Mouse (Mus musculus): ENCODE results near the gene Dynlt1c. TPM values are rescaled to one million over a fixed set of nuclear protein-coding genes. Genes with fewer than 3 reads are reported as not detected.
"Not testable (repeated sequence)": the region's sequence is repeated elsewhere in the genome, so short reads cannot be mapped to it uniquely, and the experiment has no call there.

The Dynlt1c gene
- total RNA-seq, 2 experiments from 2014 or later = 3.7 to 5.8 TPM

DNA sequence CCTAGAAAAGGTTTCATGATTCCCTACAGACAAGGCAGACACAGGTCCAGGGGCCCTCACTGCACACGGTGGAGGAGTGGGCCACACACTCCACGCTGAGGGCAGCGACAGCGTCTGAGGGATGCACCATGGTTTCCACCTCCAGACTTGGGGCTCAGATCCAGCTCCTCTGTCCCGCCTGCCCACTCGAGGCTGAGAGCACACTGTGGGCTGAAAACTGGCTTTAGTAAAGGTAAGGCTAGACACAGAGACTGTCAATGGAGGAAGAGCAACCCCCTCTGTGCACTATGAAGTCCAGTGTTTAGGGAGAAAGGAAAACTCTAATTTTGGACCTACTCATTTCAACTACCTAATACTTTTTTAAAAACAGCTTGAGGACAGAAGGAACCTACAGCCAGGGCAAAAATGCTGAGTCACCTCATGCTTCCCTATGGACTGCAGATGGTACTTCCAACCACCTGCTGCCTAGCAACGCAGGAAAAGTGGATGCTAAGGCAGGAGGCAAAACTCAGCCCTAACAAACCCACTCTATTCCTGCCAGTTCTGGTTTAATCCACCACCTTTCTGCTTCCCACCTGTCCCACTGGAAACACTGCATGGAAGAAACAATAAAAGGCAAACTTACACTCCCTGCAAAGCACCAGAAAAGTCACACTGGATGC lies 49.6 kb downstream of the Dynlt1c start:
- intact Hi-C loops (cut with DNase I); DNase-seq: not testable (repeated sequence)

DNA sequence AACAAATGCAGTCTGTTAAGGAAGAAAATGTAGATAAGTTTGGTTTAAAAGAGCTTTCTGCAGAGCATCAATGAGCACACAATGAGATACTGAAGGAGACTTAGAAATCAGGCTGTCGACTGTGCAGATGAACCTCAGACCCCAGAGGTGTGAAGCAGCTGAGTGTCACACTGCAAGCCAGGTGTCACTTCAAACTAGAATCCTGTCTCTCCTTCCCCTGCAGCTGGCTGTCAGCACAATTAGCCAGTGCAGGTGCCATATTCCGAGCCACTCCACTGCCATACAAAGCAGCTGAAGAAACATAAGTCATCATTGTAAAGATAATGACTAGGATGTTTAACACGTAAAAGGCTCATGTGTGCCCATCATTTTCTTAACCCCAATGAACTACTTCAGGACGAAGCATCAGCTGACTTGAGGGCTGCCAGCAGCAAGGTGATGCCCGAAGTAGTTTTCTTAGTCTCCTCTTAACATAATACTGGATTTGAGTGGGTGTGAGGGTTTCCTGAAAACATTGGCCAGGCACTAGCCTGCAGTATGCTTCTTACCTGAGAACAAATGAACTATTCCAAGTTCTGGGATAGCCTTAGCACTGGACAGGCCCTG lies 52.0 kb downstream of the Dynlt1c start:
- DNase-seq; intact Hi-C loops (cut with DNase I): not testable (repeated sequence)

DNA sequence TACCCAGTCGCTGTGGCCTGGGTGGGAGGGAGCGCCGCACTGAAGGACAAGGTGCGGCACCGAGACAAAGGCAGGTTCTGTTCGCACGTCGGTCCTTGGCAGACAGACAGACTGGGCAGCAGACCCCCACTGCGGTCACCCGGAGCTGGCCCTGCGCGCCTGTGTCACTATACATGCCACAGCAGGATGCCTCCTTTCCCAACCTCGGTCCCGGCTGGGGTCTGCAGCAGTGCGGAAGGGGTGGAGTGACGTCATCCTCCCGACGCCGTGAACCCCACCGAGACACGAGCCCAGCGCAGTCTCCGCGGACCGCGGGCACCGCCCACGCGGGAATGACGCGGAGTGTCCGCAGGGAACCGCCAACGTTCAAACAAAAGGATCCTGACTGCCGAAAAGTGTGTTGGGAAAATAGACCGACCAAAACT lies 53.6 kb downstream of the Dynlt1c start:
- intact Hi-C loops (cut with DNase I) = not testable (repeated sequence)
- peak; percentile 77 to 80 for DNase-seq

DNA sequence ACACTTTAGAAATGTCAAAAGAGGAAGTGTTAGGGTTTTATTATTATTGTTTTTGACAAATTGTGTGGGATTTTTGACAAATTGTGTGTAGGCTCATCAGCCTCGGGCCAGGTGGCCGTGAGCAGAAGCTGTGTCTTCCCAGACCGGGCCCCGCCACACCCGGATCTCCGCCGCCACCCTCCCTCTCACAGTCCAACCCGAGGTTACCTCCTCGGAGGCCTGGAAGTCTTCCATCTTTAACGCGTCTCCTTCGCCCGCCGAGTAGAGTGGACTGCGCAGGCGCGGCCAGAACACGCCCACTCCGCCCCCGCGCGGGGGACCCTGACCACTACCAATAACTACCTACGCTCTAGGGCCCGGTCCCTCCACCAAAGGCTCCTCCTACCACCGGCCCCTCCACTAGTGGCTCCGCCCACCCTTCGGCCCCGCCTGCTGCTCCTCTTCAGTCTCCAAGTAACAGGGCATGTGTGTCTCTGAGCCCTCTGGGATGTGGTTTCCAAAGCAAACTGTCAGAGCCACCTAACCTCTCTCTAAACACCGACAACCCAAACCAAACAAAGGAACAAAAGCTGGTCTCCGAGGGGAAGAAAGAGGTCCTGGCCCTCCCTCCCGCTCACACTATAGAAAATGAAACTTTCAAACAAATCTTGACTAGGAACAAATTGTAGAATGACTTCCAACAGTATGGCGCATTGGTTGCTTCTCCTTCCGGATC lies 54.3 kb downstream of the Dynlt1c start, which contains the start of gene Dynlt1f:
Gene Dynlt1f (minus strand): TSS at position 334 of the 715 bp plus-strand sequence.
- intact Hi-C loops (cut with DNase I) = not testable (repeated sequence)
- peak; percentile 82 for DNase-seq

DNA sequence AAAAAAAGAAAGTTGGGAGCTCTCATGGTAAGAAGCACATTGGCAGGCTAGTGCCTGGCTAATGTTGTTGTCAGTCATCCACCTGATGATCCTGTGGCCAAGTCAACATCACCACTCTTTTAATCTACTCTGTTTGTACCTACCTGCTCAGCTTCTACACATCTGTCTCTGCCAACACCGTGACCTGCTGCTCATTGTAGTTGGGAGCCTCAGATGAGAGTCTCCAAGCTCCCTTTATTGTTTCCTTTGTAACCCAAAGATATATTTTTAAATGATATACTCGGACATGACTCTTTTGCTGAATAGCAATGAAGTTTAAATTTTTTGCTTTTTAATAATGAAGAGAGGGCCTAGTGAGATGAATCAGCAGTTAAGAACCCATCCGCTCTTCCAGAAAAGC lies 55.0 kb downstream of the Dynlt1c start:
- peak in 1 of 2 experiments; percentile 28 for DNase-seq
- intact Hi-C loops (cut with DNase I) = not testable (repeated sequence)

DNA sequence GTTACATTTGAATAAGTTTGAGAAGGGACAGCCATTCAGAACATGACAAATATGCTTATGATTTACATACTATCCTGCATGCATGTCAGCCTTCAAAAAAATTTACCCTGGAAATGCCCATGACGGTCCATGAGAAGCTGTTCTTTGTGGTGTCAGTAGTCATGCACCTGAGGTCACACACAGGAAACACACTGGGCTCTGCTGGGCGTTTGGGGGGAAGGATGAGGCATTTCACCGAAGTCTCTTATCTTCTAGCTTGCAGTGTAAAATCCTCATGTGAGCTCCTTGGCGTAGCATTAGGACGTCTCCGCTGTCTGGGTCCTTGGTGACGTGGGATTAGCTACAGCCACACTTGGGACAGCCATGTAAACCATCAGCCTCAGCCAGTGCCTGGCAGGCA lies 57.3 kb downstream of the Dynlt1c start, which contains the start of gene Sytl3:
Gene Sytl3 (plus strand): TSS at position 293 of the 400 bp plus-strand sequence.
- DNase-seq; intact Hi-C loops (cut with DNase I): not testable (repeated sequence)

Other genes starting within 250 kb of the Dynlt1c start
- 100 to 1,000 TPM; 112 to 122 TPM for gene Dynlt1b, start 171.6 kb upstream of the Dynlt1c start, total RNA-seq (2021)
- gene Dynlt1f, start 54.2 kb downstream of the Dynlt1c start, total RNA-seq (2021) = 100 to 1,000 TPM; 116 to 117 TPM
- gene Sytl3, start 57.4 kb downstream of the Dynlt1c start, total RNA-seq (2021) = under 1 TPM; 0.45 to 0.48 TPM
- 10 to 100 TPM; 68.1 to 83.6 TPM for gene Ezr, start 181.1 kb downstream of the Dynlt1c start, total RNA-seq (2021)

Data from heart, postnatal 10 days (tissue).